Mouse (Mus musculus) MEL (cell line): ENCODE results near the gene Fbf1. TPM values are rescaled to one million over a fixed set of nuclear protein-coding genes. Genes with fewer than 3 reads are reported as not detected.

Experiments used
- DNase-seq: peaks from one replicate; pipeline ENCODE4 v3.0.0; 2011; ENCODE audit warnings: low read depth, low spot score
- H3K27ac ChIP-seq: 2 replicates; pipeline ENCODE4 v1.5.1; 2012; ENCODE audit warnings: low read depth, mild to moderate bottlenecking, control low read depth, low read length, moderate library complexity; ENCODE audit not compliant: control insufficient read depth
- H3K27me3 ChIP-seq, 2 experiments: fragments of 150-350 bp in 1 of 2; sonication (generic) in 1 of 2; 2 replicates each; pipeline ENCODE4 v1.6.1; 2012; ENCODE audit warnings: low read length in 2 of 2, mild to moderate bottlenecking in 2 of 2, improper control_type of control experiment in 1 of 2, moderate library complexity in 1 of 2; ENCODE audit not compliant: insufficient read depth in 2 of 2, control insufficient read depth in 1 of 2
- H3K36me3 ChIP-seq, 2 experiments: 2 replicates each; pipeline ENCODE4 v1.6.1; 2012 to 2014; ENCODE audit warnings: low read length in 2 of 2, improper control_type of control experiment in 1 of 2, inconsistent platforms in 1 of 2, mild to moderate bottlenecking in 1 of 2; ENCODE audit not compliant: insufficient read depth in 2 of 2, control insufficient read depth in 1 of 2
- H3K4me1 ChIP-seq, 2 experiments: fragments of 150-350 bp in 1 of 2; sonication (generic) in 1 of 2; 2 replicates each; pipeline ENCODE4 v1.6.1; 2012; ENCODE audit warnings: low read length in 2 of 2, improper control_type of control experiment in 1 of 2, mild to moderate bottlenecking in 1 of 2; ENCODE audit not compliant: insufficient read depth in 2 of 2, control insufficient read depth in 1 of 2
- H3K4me3 ChIP-seq, 2 experiments: fragments of 150-350 bp in 1 of 2; sonication (generic) in 1 of 2; 2 replicates each; pipeline ENCODE4 v1.5.1; 2012; ENCODE audit warnings: low read depth in 2 of 2, low read length in 2 of 2, mild to moderate bottlenecking in 2 of 2, moderate library complexity in 2 of 2, control low read depth in 1 of 2, improper control_type of control experiment in 1 of 2; ENCODE audit not compliant: control insufficient read depth in 1 of 2, insufficient read depth in 1 of 2
- H3K79me2 ChIP-seq: 2 replicates; pipeline ENCODE4 v1.6.1; 2012; ENCODE audit warnings: mild to moderate bottlenecking, low read length, moderate library complexity; ENCODE audit not compliant: control insufficient read depth, poor library complexity, insufficient read depth
- H3K9ac ChIP-seq: 2 replicates; pipeline ENCODE4 v1.6.1; 2012; ENCODE audit warnings: low read depth, mild to moderate bottlenecking, control low read depth, low read length, moderate library complexity; ENCODE audit not compliant: control insufficient read depth, poor library complexity, severe bottlenecking
- H3K9me3 ChIP-seq: fragments of 150-350 bp; sonication (generic); replicated peaks from 2 replicates; pipeline ENCODE4 v1.6.1; 2012; ENCODE audit warnings: mild to moderate bottlenecking, low read length, improper control_type of control experiment, moderate library complexity; ENCODE audit not compliant: insufficient read depth
- CTCF ChIP-seq, 3 experiments: IDR thresholded peaks in 2 of 3; conservative IDR thresholded peaks in 1 of 3; 2 replicates each; pipeline ENCODE4 v1.5.1; 2011 to 2012; ENCODE audit warnings: low read length in 3 of 3, low read depth in 2 of 3, mild to moderate bottlenecking in 2 of 3, improper control_type of control experiment in 1 of 3, inconsistent platforms in 1 of 3, mixed read lengths in 1 of 3, moderate library complexity in 1 of 3; ENCODE audit not compliant: control insufficient read depth in 1 of 3, insufficient read depth in 1 of 3, poor library complexity in 1 of 3, severe bottlenecking in 1 of 3
- EP300 ChIP-seq, 2 experiments: IDR thresholded peaks; 2 replicates each; pipeline ENCODE4 v1.6.1; 2011; ENCODE audit warnings: improper control_type of control experiment in 2 of 2, low read length in 2 of 2, low read depth in 1 of 2, mild to moderate bottlenecking in 1 of 2
- ETS1 ChIP-seq: IDR thresholded peaks from 2 replicates; pipeline ENCODE4 v1.6.1; 2012; ENCODE audit warnings: low read depth, mild to moderate bottlenecking, inconsistent platforms, low read length, improper control_type of control experiment, moderate library complexity
- MAX ChIP-seq: IDR thresholded peaks from 2 replicates; pipeline ENCODE4 v1.6.1; 2011; ENCODE audit warnings: low read length, improper control_type of control experiment
- MXI1 ChIP-seq: IDR thresholded peaks from 2 replicates; pipeline ENCODE4 v1.6.1; 2011; ENCODE audit warnings: mild to moderate bottlenecking, low read depth, low read length, improper control_type of control experiment
- MYB ChIP-seq: IDR thresholded peaks from 2 replicates; pipeline ENCODE4 v1.6.1; 2011; ENCODE audit warnings: mild to moderate bottlenecking, low read depth, low read length, improper control_type of control experiment
- MYC ChIP-seq: IDR thresholded peaks from 2 replicates; pipeline ENCODE4 v1.6.1; 2011; ENCODE audit warnings: low read depth, mild to moderate bottlenecking, low read length, improper control_type of control experiment, moderate library complexity
- NELFE ChIP-seq: IDR thresholded peaks from 2 replicates; pipeline ENCODE4 v1.6.1; 2011; ENCODE audit warnings: low read depth, low read length, improper control_type of control experiment
- RAD21 ChIP-seq: IDR thresholded peaks from 2 replicates; pipeline ENCODE4 v1.6.1; 2011; ENCODE audit warnings: mild to moderate bottlenecking, low read depth, low read length, improper control_type of control experiment
- RCOR1 ChIP-seq: IDR thresholded peaks from 2 replicates; pipeline ENCODE4 v1.6.1; 2012; ENCODE audit warnings: low read depth, mild to moderate bottlenecking, inconsistent platforms, low read length, improper control_type of control experiment
- SIN3A ChIP-seq: IDR thresholded peaks from 2 replicates; pipeline ENCODE4 v1.6.1; 2012; ENCODE audit warnings: low read length, improper control_type of control experiment, inconsistent platforms
- SMC3 ChIP-seq: IDR thresholded peaks from 2 replicates; pipeline ENCODE4 v1.6.1; 2011; ENCODE audit warnings: low read depth, low read length, improper control_type of control experiment
- TBP ChIP-seq: IDR thresholded peaks from 2 replicates; pipeline ENCODE4 v1.8.0; 2011; ENCODE audit warnings: low read depth, low read length, improper control_type of control experiment
- USF1 ChIP-seq: IDR thresholded peaks from 2 replicates; pipeline ENCODE4 v1.6.1; 2014; ENCODE audit warnings: low read depth, mild to moderate bottlenecking, inconsistent platforms, low read length, improper control_type of control experiment, moderate library complexity
- ZKSCAN1 ChIP-seq: IDR thresholded peaks from 2 replicates; pipeline ENCODE4 v1.6.1; 2012; ENCODE audit warnings: low read depth, mild to moderate bottlenecking, inconsistent platforms, low read length, improper control_type of control experiment, moderate library complexity
- ZMIZ1 ChIP-seq: IDR thresholded peaks from 2 replicates; pipeline ENCODE4 v1.6.1; 2012; ENCODE audit warnings: low read depth, mild to moderate bottlenecking, inconsistent platforms, low read length, improper control_type of control experiment, moderate library complexity
- polyA plus RNA-seq, 2 experiments: library from polyadenylated mRNA; stranded (reverse) in 1 of 2; unstranded in 1 of 2; fragments of >175 nt in 1 of 2; fragments of >200 nt in 1 of 2; gene quantifications; 2 replicates each; pipeline versions ENCODE4 v1.2.1 to v1.2.4; 2012; ENCODE audit warnings: low replicate concordance in 2 of 2, low read depth in 1 of 2; ENCODE audit not compliant: insufficient read length in 2 of 2, insufficient read depth in 1 of 2, missing spikeins in 1 of 2
- total RNA-seq: library from RNA; depleted of rRNA; stranded (reverse); fragments of 300-350 nt; gene quantifications from 2 replicates; pipeline ENCODE4 v1.2.3, GENCODE M21; 2012

Gene Fbf1
- total and polyA plus RNA-seq, 3 experiments: 29.2 to 32.5 TPM; not detected in 1

GRCm38 (mm10) chr11:116133497-116133896, 34.5 kb downstream of the Fbf1 start:
- Histone ChIP-seq H3K36me3 (peaks cover 0 to 7% of the 10 kb centered on the region in 2 experiments; a peak in 1 of 4 replicates), H3K9me3 (no peaks in the 10 kb centered on the region), H3K9ac (no peak overlapping the region), H3K4me3 (no peak overlapping the region), H3K4me1 (peaks cover 0 to 17% of the 10 kb centered on the region in 2 experiments; a peak in 2 of 4 replicates), H3K79me2 (peaks cover 32% of the 10 kb centered on the region), H3K27me3 (no peaks in the 10 kb centered on the region), H3K27ac (no peak overlapping the region)
- no peak for DNase-seq
- no peak for TF ChIP-seq SIN3A

- Histone ChIP-seq H3K9me3 (no peaks in the 10 kb centered on the region), H3K9ac (no peak overlapping the region), H3K4me3 (no peak overlapping the region), H3K4me1 (peaks cover 0 to 17% of the 10 kb centered on the region in 2 experiments; a peak in 2 of 4 replicates), H3K79me2 (peaks cover 24% of the 10 kb centered on the region), H3K27ac (no peak overlapping the region), H3K36me3 (peaks cover 0 to 6% of the 10 kb centered on the region in 2 experiments; a peak in 1 of 4 replicates), H3K27me3 (no peaks in the 10 kb centered on the region)
- peak; percentile 50 for DNase-seq
- TF ChIP-seq TBP (no peak), MYB (no peak), CTCF (IDR thresholded peaks at IDR 0.05 in 2 of 3, conservative IDR thresholded peaks at IDR 0.05 in 1 of 3; ENCODE audit: control insufficient read depth in 1 of 3, insufficient read depth in 1 of 3, low read depth in 2 of 3, low read length in 3 of 3, poor library complexity in 1 of 3, severe bottlenecking in 1 of 3) (peak; percentile 39 to 51 (median 46); a peak in 5 of 6 replicates), MAX (no peak), MYC (no peak), ZMIZ1 (no peak), MXI1 (no peak), NELFE (no peak), SMC3 (peak; percentile 34; the same call in 1 of the 2 replicates), RAD21 (peak; percentile 29), EP300 (IDR thresholded peaks at IDR 0.05; ENCODE audit: low read depth in 1 of 2, low read length in 2 of 2) (no peak), ETS1 (no peak), ZKSCAN1 (no peak), USF1 (no peak), RCOR1 (no peak)
Observed at GRCm38 (mm10) chr11:116132366-116133333, 35.3 kb downstream of the Fbf1 start.
